Mouse (Mus musculus) CH12.LX (cell line): ENCODE results near the gene Slbp.

Experiments
- CTCF ChIP-seq, 2 experiments: IDR thresholded peaks in 1 of 2; conservative IDR thresholded peaks in 1 of 2; 2 replicates each; pipeline ENCODE4 v1.5.1; 2011 to 2012; ENCODE audit warnings: low read depth in 2 of 2, low read length in 2 of 2, improper control_type of control experiment in 1 of 2, inconsistent platforms in 1 of 2, mild to moderate bottlenecking in 1 of 2, moderate library complexity in 1 of 2
- EP300 ChIP-seq: IDR thresholded peaks from 2 replicates; pipeline ENCODE4 v1.6.1; 2011; ENCODE audit warnings: low read length, improper control_type of control experiment
- MAX ChIP-seq: IDR thresholded peaks from 2 replicates; pipeline ENCODE4 v1.6.1; 2011; ENCODE audit warnings: low read length, improper control_type of control experiment
- POLR2A ChIP-seq: IDR thresholded peaks from 2 replicates; pipeline ENCODE4 v1.6.1; 2011; ENCODE audit warnings: low read depth, mild to moderate bottlenecking, improper control_type of control experiment, low read length
- UBTF ChIP-seq: IDR thresholded peaks from 2 replicates; pipeline ENCODE4 v1.6.1; 2012; ENCODE audit warnings: low read depth, mild to moderate bottlenecking, inconsistent platforms, low read length, improper control_type of control experiment, moderate library complexity
- ZKSCAN1 ChIP-seq: IDR thresholded peaks from 2 replicates; pipeline ENCODE4 v1.6.1; 2012; ENCODE audit warnings: low read depth, inconsistent platforms, low read length, improper control_type of control experiment, borderline replicate concordance

DNA sequence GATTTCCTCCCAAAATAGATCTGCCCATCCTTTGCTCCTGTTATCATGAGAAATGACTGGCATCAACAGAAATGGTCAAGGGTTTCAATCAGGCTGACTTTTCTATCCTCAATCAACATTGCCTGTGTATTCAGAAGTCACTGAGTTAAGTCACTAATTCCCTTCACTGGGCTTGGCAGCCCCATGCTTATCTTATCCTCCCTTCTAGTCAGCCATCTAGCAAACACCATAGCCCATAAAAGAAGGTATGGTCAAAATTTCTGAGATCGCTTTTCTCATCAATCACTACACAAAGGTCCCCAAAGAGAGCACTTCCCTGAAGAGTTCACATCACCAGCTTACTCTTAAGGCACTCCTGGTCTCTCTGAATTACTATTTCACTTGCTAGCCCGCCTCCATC, 1.4 kb downstream of the Slbp start:
- TF ChIP-seq ZKSCAN1 (no peak), MAX (no peak), POLR2A (no peak), CTCF (conservative IDR thresholded peaks at IDR 0.05 in 1 of 2, IDR thresholded peaks at IDR 0.05 in 1 of 2; ENCODE audit: low read depth in 2 of 2, low read length in 2 of 2) (no peak), EP300 (no peak), UBTF (no peak)
